Mouse (Mus musculus) E14TG2a.4 (cell line): ENCODE results near the gene Scaf4.

Source experiments
- CTCF ChIP-seq: conservative IDR thresholded peaks from 2 replicates; pipeline ENCODE4 v1.5.1; 2014; ENCODE audit warnings: low read length
- NANOG ChIP-seq: IDR thresholded peaks from 2 replicates; pipeline ENCODE4 v1.6.1; 2014; ENCODE audit warnings: borderline replicate concordance, low read length, mixed read lengths

DNA sequence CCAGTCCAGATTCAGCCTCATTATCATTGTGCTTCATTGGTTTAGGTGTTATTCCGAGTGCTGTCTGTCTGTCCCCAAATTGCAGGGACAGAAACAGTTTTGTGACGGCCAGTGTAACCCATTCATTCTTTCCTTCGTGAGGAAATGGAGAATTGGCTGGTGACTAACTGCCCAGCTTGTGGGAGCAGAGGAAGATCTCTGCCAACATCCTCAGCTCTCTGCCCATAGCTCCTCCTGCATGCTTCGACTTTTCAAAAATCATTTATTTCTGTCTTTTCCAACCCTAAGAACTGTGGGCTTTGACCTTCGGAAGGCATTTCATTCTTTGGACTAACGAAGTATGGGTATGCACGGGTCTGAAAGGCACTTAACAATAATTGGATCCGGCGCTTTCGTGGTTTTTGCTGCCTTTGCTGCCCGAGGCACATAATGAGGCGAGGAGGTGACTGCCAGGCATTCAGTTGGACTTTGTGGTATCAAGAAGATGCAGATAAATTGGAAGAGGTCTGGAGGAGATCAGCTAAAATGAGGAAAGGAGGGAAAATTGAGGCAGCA lies 34.1 kb upstream of the Scaf4 start:
- no peak for TF ChIP-seq CTCF
- TF ChIP-seq NANOG, result no peak
